Mouse (Mus musculus): ENCODE results near the gene Abhd17c. TPM values are rescaled to one million over a fixed set of nuclear protein-coding genes. Genes with fewer than 3 reads are reported as not detected.

Abhd17c gene
- total RNA-seq, 2 experiments from 2014 or later: 36.6 to 39.6 TPM

- intact Hi-C loops (cut with DNase I): loop anchor here (5.0 kb wide), 3 partner anchors 64 to 269 kb away; partner anchors contain the start of gene Abhd17c
- no peak for DNase-seq (ENCODE audit: low spot score in 2 of 2)
These were observed 63.5 kb downstream of the Abhd17c start for GRCm38 (mm10) chr7:84088191-84088590.

GRCm38 (mm10) chr7:84086039-84086829 lies 65.5 kb downstream of the Abhd17c start, which contains the start of gene Cemip:
Gene Cemip (minus strand): TSS chr7:84086502.
- intact Hi-C loops (cut with DNase I): loop anchor here (5.0 kb wide), 3 partner anchors 66 to 271 kb away; partner anchors contain the start of gene Abhd17c
- DNase-seq (ENCODE audit: low spot score in 2 of 2): peak; percentile 86 to 87

GRCm38 (mm10) chr7:84085049-84085945 lies 66.4 kb downstream of the Abhd17c start:
- intact Hi-C loops (cut with DNase I): loop anchor here (5.0 kb wide), 3 partner anchors 67 to 272 kb away; partner anchors contain the start of gene Abhd17c
- DNase-seq (ENCODE audit: low spot score in 2 of 2): peak; percentile 26 to 29

GRCm38 (mm10) chr7:84077257-84078013 lies 74.3 kb downstream of the Abhd17c start:
- intact Hi-C loops (cut with DNase I): no loop called here

GRCm38 (mm10) chr7:84074266-84074665 lies 77.4 kb downstream of the Abhd17c start:
- intact Hi-C loops (cut with DNase I): no loop called here
- DNase-seq (ENCODE audit: low spot score in 2 of 2): no peak

More at GRCm38 (mm10) chr7:84077257-84078013, 74.3 kb downstream of the Abhd17c start:
- no peak for DNase-seq (ENCODE audit: low spot score in 2 of 2)

GRCm38 (mm10) chr7:84073856-84074255 lies 77.8 kb downstream of the Abhd17c start:
- no peak for DNase-seq (ENCODE audit: low spot score in 2 of 2)
- intact Hi-C loops (cut with DNase I): no loop called here

GRCm38 (mm10) chr7:84068931-84069330 lies 82.8 kb downstream of the Abhd17c start:
- intact Hi-C loops (cut with DNase I): no loop called here
- DNase-seq (ENCODE audit: low spot score in 2 of 2): no peak

- DNase-seq (ENCODE audit: low spot score in 2 of 2): no peak
These were observed 91.9 kb downstream of the Abhd17c start for GRCm38 (mm10) chr7:84059799-84060198.

More at GRCm38 (mm10) chr7:84059799-84060198, 91.9 kb downstream of the Abhd17c start:
- intact Hi-C loops (cut with DNase I): no loop called here

Other genes starting within 250 kb of the Abhd17c start
- gene Cemip, start 65.4 kb downstream of the Abhd17c start, total RNA-seq (2021): 10 to 100 TPM; 14.5 to 18.7 TPM